Mouse (Mus musculus) liver, embryonic 11.5 days (tissue): ENCODE measurements around the gene Plxdc2. TPM values are rescaled to one million over a fixed set of nuclear protein-coding genes. Genes with fewer than 3 reads are reported as not detected.
A peak's percentile ranks its signal among the peaks of the same experiment; 100 is the strongest.

Experiments
- ATAC-seq: fragments of 200-750 bp; cut with Nextera tagmentation; replicated peaks from 2 replicates; pipeline ENCODE4 v1.8.0; 2017; ENCODE audit warnings: moderate number of reproducible peaks, mild to moderate bottlenecking, moderate TSS enrichment, moderate library complexity; ENCODE audit not compliant: low FRiP score
- DNase-seq: peaks from one replicate; pipeline ENCODE4 v3.0.0-alpha.2; 2017; ENCODE audit warnings: low spot score
- H3K27ac ChIP-seq: fragments of 300-500 bp; sonication (generic); 2 replicates; pipeline ENCODE4 v1.5.1; 2014; ENCODE audit warnings: mild to moderate bottlenecking, low read depth, low read length, control low read depth
- H3K27me3 ChIP-seq: fragments of 300-500 bp; sonication (generic); replicated peaks from 2 replicates; pipeline ENCODE4 v1.6.1; 2014; ENCODE audit warnings: low read length, mixed read lengths; ENCODE audit not compliant: control insufficient read depth, insufficient read depth
- H3K36me3 ChIP-seq: fragments of 300-500 bp; sonication (generic); 2 replicates; pipeline ENCODE4 v1.6.1; 2014; ENCODE audit warnings: mild to moderate bottlenecking, low read length, moderate library complexity, mixed read lengths; ENCODE audit not compliant: control insufficient read depth, insufficient read depth
- H3K4me1 ChIP-seq: fragments of 300-500 bp; sonication (generic); replicated peaks from 2 replicates; pipeline ENCODE4 v1.6.1; 2014; ENCODE audit warnings: low read length, mixed read lengths; ENCODE audit not compliant: control insufficient read depth, insufficient read depth
- H3K4me2 ChIP-seq: fragments of 300-500 bp; sonication (generic); 2 replicates; pipeline ENCODE4 v1.6.1; 2014; ENCODE audit warnings: mild to moderate bottlenecking, control low read depth, moderate library complexity
- H3K4me3 ChIP-seq: fragments of 300-500 bp; sonication (generic); 2 replicates; pipeline ENCODE4 v1.5.1; 2014; ENCODE audit warnings: low read depth, low read length, control low read depth
- H3K9ac ChIP-seq: fragments of 300-500 bp; sonication (generic); 2 replicates; pipeline ENCODE4 v1.6.1; 2014; ENCODE audit warnings: low read depth, low read length, control low read depth
- H3K9me3 ChIP-seq: fragments of 300-500 bp; sonication (generic); 2 replicates; pipeline ENCODE4 v1.6.1; 2016; ENCODE audit warnings: low read length, inconsistent platforms, mixed read lengths; ENCODE audit not compliant: control insufficient read depth
- WGBS: fragments of 180-500 bp; shearing (Covaris S2); extraction: QIAGEN DNeasy Blood & Tissue Kit; methylation state at CpG from one replicate; pipeline ENCODE4 v1.1.7; 2014; 5-methylcytosine and 5-hydroxymethylcytosine counted together
- polyA plus RNA-seq: library from polyadenylated mRNA; unstranded; fragments of >200 nt; fragmentation: Nextera tagmentation; extraction: Ambion mirVana; gene quantifications from 2 replicates; pipeline ENCODE4 v1.2.1, GENCODE M21; 2014

Gene Plxdc2
- polyA plus RNA-seq = 8.8 and 8.9 TPM in 2 replicates

DNA sequence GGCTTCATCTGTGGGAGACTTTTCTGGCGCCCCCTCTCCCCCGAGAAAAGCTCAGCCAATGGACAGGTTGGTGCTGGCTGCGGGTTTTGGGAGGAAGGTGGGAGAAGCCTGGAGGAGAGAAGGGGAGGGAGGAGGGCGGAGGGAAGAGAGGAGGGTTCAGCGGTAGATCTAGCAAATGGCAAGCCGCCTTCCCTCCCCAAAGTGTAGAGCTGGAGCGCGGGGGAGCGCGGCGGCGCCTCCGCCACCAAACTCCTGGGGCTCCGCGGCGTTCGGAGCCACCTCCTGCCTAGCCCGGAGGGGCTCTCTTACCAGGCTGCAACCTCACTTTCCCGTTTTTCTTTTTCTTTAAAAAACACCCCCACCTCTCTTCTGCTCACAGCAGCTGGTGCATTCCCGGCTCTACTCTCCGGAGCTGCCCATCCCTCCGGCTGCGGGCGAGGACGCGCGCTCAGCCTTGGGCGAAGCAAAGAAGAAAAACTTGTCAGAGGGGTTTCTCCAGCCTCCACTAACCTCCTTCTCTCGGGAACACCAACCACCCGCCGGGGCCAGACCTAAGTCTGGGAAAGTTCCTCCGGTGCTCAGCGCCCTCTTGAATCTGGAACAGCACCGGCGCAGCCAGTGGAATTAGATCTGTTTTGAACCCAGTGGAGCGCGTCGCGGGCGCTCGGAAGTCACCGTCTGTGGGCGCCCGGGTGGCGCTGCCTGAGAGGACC, at the start of gene Plxdc2:
TSS of gene Plxdc2 (plus strand) at position 199 of the 713 bp plus-strand sequence.
- under 1% methylated on average over 38 of the region's 45 CpGs for WGBS
- H3K4me3 ChIP-seq = peak within 1 kb of the TSS; percentile 58
- DNase-seq (peak; percentile 65), ATAC-seq (peak; percentile 75)
- no peaks in the 10 kb centered on the region; the same call in 1 of the 2 replicates for H3K4me1 ChIP-seq
- peaks cover 13% of the 10 kb centered on the region for H3K27me3 ChIP-seq
- no peaks in the 10 kb centered on the region for H3K9me3 ChIP-seq
- no peak within 1 kb of the TSS; the same call in 1 of the 2 replicates for H3K27ac ChIP-seq
- no peaks in the 10 kb centered on the region for H3K36me3 ChIP-seq
- H3K9ac ChIP-seq = peak within 1 kb of the TSS; percentile 43
- peak within 1 kb of the TSS; percentile 78 for H3K4me2 ChIP-seq

DNA sequence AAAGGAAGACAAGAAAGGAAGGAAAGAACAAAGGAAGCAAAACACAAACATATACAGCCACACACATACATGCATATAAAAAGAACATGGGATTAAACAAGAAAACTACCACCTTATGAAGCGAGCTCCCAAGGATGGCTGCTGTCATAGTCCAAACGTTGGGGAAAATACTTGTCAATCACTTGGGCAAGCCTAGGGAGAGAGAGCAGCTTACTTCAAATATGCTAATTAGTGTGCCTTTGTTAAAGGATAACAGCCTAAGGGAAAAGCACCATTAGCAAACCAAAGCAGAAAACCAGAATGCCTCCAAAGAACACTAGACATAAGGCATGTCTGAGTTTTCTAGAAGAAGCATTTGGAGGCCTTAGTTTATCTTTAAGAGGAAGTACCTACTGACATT, 45.7 kb upstream of the Plxdc2 start:
- H3K27me3 ChIP-seq = no peaks in the 10 kb centered on the region
- no peak overlapping the region for H3K4me2 ChIP-seq
- no peak overlapping the region for H3K4me3 ChIP-seq
- no peak overlapping the region for H3K9ac ChIP-seq
- no peak for ATAC-seq
- H3K4me1 ChIP-seq = no peaks in the 10 kb centered on the region
- no peak overlapping the region for H3K27ac ChIP-seq
- WGBS = 35% methylated on average over 2 of the region's 2 CpGs
- DNase-seq = no peak
- no peaks in the 10 kb centered on the region for H3K36me3 ChIP-seq
- no peaks in the 10 kb centered on the region for H3K9me3 ChIP-seq

DNA sequence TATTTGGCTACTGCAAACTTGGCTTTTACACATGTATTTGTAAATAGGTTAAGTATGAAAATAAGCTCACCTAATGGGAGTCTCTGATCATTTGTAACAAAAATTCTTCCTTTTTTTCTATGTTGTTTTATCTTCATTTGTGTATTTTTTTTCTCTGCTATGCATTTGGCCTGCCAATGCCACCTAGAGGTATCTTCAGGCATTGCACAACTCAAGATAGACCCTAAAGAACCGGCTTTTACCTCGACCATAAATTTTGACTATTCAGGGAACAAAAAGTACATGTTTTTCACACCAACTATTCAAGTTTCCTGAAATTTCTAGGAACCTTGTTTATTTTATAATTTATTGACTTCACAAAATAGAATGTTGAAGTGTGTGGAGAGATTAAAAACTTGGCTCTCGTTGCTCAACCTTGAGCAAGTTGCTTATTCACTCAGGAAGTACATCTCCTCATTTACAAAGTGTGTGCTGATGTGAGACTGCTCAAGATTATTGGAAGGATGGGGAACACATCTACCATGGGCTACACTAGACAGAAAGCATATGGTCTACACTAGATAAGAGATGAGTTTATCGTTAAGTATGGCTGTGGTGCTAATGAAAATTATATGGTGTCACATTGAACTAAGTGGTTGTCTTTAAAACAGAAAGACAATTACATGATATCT, 43.6 kb upstream of the Plxdc2 start:
- Histone ChIP-seq H3K4me1 (no peaks in the 10 kb centered on the region), H3K4me3 (no peak overlapping the region), H3K27ac (no peak overlapping the region), H3K27me3 (no peaks in the 10 kb centered on the region), H3K4me2 (no peak overlapping the region), H3K9ac (no peak overlapping the region), H3K9me3 (no peaks in the 10 kb centered on the region), H3K36me3 (no peaks in the 10 kb centered on the region)
- no peak for ATAC-seq
- WGBS = 58% methylated on average over 4 of the region's 4 CpGs
- no peak for DNase-seq

DNA sequence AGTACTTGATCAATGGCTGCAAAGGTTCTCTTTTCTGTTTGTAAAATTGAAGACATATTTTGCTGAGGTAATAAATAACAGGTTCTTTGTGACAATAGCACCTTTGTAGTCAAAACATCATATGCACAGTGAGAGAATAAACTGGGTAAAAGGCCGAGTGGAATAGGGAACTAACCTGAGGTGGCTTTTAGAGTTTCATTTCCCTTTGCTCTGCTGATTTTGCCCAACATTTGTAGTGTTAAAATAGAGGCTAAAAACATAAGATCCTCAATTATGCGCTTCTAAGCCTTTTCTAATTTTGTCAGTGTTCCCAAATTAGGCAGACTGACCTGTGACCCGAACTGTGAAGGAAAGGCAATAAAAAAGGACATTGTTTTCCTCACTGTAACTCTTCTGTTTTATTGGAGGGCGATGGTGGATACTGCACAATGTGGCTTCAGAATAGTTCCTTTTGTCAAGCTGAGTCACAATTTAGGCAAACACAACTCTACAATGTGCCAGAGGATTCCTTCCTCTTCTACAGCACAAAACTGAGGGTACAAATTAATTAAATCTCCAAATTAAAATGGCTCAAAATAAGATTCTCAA, 20.8 kb upstream of the Plxdc2 start:
- no peaks in the 10 kb centered on the region for H3K36me3 ChIP-seq
- H3K27ac ChIP-seq = no peak overlapping the region
- H3K4me3 ChIP-seq = no peak overlapping the region
- DNase-seq (no peak), ATAC-seq (no peak)
- H3K4me1 ChIP-seq = no peaks in the 10 kb centered on the region
- H3K4me2 ChIP-seq = no peak overlapping the region
- H3K9ac ChIP-seq = no peak overlapping the region
- H3K27me3 ChIP-seq = no peaks in the 10 kb centered on the region
- no peaks in the 10 kb centered on the region for H3K9me3 ChIP-seq
- WGBS = 55% methylated on average over 4 of the region's 4 CpGs

DNA sequence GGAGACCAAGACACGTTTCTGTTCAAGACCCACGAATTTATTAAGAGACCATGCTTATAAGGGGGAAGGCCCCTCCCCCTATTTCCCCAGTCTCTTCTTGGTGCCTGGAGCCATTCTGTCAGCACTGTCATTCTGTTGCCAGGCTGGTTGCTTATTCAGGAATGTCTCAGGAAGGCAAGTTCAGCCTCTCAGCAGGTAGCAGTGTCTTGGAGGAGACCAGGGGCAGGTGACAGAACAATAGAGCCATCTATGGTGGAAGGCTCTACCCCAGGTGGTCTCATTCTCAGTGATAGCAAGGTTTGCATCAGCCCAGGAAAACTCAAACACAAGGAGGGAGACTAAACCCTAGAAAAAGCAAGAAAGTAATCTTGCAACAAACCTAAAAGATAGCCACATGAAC, 11.5 kb upstream of the Plxdc2 start:
- Histone ChIP-seq H3K9me3 (no peaks in the 10 kb centered on the region), H3K27ac (no peak overlapping the region), H3K4me1 (no peaks in the 10 kb centered on the region), H3K4me2 (no peak overlapping the region), H3K9ac (no peak overlapping the region), H3K36me3 (no peaks in the 10 kb centered on the region), H3K4me3 (no peak overlapping the region), H3K27me3 (no peaks in the 10 kb centered on the region)
- ATAC-seq (no peak), DNase-seq (no peak)
- 63% methylated on average over 2 of the region's 2 CpGs for WGBS

DNA sequence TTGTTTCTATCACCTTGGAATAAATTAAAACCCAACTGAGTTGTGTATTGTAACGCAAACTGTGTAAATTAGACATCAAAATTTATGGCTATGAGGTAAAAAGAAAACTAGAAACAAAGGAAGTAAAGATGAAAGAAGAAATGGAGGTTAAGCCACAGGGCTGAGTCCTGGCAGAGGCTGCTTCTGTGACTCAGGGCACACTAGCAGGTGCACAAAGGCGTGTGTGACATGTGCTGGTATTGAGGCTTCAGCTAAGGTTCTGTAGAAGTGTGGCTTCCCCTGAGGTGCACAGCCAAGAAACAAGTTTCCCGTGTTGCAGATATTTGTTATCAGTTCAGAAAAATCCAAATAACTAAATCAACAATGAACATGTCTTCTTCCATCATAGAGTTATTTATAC, 5.0 kb upstream of the Plxdc2 start:
- H3K4me3 ChIP-seq = no peak overlapping the region
- no peak for ATAC-seq
- H3K4me2 ChIP-seq = no peak overlapping the region
- H3K4me1 ChIP-seq = no peaks in the 10 kb centered on the region; the same call in 1 of the 2 replicates
- WGBS = 66% methylated on average over 3 of the region's 3 CpGs
- DNase-seq = no peak
- H3K9ac ChIP-seq = no peak overlapping the region
- no peaks in the 10 kb centered on the region for H3K36me3 ChIP-seq
- H3K27me3 ChIP-seq = no peaks in the 10 kb centered on the region; the same call in none of the 2 replicates
- no peaks in the 10 kb centered on the region for H3K9me3 ChIP-seq
- H3K27ac ChIP-seq = no peak overlapping the region

DNA sequence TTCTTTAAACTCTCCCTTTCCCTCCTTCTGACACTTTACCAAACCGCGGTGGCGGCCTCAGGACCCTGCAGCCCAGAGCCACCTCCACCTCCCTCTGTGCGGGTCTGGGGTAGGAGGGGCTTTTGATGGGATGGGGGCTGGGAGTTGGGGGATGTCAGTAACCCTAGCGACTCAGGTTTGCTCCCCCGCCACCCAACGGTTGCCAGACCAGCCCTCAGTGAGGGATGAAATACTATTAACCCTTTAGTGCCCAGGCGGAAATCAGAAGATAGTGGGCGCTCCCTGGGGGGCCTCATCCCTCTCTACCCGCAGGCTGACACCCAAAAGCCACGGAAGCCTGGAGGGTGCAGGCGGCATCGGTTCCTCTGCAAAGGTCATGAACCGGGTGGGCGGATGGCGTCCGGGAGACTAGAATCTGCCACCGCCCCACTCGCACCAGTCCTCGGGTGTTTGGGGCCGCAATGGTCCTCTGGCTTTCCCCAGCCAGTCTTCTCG, 446 bp upstream of the Plxdc2 start:
- Histone ChIP-seq H3K36me3 (no peaks in the 10 kb centered on the region), H3K27ac (no peak overlapping the region; the same call in 1 of the 2 replicates)

DNA sequence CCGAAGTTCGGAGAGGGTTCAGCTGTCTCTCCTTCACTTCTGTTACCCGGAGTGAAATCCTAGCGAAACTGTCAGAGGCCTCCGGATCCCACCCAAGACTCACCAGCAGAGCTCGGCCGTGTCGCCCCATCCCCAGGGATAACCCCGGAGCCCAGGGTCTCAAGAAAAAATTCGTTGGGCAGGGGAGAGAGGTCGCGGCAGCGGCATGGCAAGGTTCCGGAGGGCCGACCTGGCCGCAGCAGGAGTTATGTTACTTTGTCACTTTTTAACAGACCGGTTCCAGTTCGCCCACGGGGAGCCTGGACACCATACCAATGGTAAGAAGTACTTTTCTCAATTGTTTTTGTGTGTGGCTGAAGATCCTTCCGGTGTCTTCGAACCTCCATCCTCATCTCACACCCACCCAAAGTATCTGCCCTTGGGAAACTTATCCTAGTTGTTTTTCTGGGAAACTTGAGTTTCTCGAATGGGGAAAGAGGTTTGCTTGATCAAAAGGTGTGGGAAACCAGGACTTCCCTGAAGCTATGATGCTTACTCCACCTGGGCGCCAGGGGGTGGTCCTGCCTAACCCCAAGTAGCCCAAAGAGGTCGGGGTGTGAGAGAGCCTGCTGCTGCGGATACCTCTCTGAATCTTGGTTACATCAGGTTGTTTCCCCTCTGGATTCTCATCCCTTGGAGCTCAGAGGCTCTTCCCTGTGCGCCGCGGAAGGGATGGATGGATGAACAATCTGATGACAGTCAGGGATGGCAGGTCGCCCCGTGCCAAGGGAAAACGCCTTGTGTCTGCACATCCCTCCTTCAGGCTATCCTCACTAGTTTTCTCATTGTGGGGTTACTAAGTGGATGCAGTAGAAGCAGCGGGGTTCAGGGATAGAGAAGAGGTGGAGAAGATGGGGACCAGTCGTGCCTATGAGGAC, 1.1 kb downstream of the Plxdc2 start:
- H3K36me3 ChIP-seq = no peaks in the 10 kb centered on the region
- peak overlapping the region; percentile 78 for H3K4me2 ChIP-seq
- peak overlapping the region; percentile 43; the same call in 1 of the 2 replicates for H3K9ac ChIP-seq
- ATAC-seq = no peak
- H3K9me3 ChIP-seq = no peaks in the 10 kb centered on the region
- H3K27ac ChIP-seq = no peak overlapping the region
- no peak for DNase-seq
- WGBS = 5% methylated on average over 33 of the region's 33 CpGs
- peak overlapping the region; percentile 58 for H3K4me3 ChIP-seq
- no peaks in the 10 kb centered on the region; the same call in 1 of the 2 replicates for H3K4me1 ChIP-seq
- H3K27me3 ChIP-seq = peaks cover 13% of the 10 kb centered on the region

More for the DNA sequence above, 446 bp upstream of the Plxdc2 start:
- WGBS = 0% methylated on average over 22 of the region's 22 CpGs
- Histone ChIP-seq H3K4me2 (peak overlapping the region; percentile 78), H3K4me3 (peak overlapping the region; percentile 58), H3K27me3 (peaks cover 13% of the 10 kb centered on the region), H3K4me1 (no peaks in the 10 kb centered on the region; the same call in 1 of the 2 replicates), H3K9me3 (no peaks in the 10 kb centered on the region), H3K9ac (peak overlapping the region; percentile 20; the same call in 1 of the 2 replicates)
- DNase-seq (no peak), ATAC-seq (peak; percentile 60)
